Mouse (Mus musculus) right cerebral cortex, adult 18-20 months (tissue): ENCODE data around the gene Polr2e.

Source experiments
- DNase-seq: peaks from one replicate; pipeline ENCODE4 v3.0.0; 2022; ENCODE audit warnings: mixed read lengths

The Polr2e gene

GRCm38 (mm10) chr10:80039559-80039979 lies at the start of gene Polr2e:
Polr2e (minus strand) TSS chr10:80039795.
- DNase-seq, result peak; percentile 98

- no peak for DNase-seq
Measured at GRCm38 (mm10) chr10:80089146-80089545, 49.6 kb upstream of the Polr2e start.

DNA sequence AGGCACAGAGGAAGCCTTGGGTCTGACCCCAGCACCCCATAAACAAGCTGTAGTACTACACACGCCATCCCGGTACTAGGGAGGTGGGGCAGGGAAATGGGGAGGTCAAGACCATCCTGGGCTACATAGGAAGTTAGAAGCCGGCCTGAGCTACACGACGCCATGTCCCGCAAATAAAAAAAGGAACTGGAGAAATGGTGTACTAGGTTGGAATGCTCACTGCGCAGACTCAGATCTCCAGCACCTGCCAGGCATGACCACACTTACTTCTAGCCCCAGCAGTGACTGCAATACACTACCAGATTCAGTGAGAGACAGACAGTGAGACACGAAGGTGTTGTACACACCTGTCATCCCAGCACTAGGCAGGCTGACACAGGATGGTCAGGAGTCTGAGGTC lies 47.9 kb upstream of the Polr2e start:
- no peak for DNase-seq

DNA sequence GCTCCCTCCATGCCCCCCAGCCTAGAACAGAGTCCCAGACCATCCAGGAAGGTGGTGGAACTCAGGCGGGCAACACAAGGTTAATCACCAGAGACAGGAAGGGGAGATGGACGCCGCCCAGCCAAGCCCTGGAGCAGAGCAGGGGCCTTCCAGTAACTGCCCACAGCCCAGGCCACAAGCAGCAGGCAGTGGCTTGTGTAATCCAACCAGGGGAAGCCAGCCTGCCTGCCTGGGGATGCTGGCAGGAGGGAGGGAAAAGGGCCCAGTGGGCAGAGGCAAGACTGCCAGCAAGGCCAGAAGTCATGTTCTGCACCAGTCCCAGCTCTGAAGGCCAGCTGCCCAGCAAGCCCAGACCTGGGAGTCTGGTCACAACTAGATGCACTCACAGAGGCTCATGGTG lies 47.3 kb upstream of the Polr2e start:
- no peak for DNase-seq

DNA sequence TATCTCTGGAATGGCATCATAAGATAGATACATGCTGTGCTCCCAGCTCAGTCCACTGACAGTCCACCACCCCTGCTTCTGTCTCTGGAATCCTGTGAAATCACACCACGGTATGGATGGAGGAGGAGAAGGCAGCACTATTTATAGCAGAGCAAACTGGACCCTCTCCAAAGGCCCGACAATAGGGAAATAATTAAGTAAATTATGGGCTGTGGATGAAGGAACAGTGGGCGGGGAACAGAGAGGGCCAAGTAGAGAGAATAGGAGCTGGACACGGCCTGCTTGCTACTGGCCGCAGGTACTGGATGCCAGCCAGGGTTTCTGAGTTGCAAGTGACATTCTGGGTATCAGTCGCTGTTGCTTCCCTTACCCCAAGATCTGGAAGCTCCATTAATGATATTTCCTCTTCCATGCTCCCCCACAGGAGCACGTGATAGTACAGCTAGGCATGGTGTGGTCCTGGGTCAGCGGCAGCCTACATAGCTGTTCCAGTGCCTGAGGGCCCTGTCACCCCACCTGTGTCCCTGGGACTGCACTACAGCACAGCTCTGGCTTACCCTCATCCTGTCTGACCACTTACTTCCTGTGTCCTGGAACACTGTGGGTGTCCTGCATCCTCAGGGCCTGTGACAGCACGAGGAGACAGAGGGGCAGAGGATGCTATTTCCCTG lies 45.4 kb upstream of the Polr2e start:
- DNase-seq, result peak; percentile 31

- no peak for DNase-seq
Measured at GRCm38 (mm10) chr10:80081075-80081474, 41.5 kb upstream of the Polr2e start.

DNA sequence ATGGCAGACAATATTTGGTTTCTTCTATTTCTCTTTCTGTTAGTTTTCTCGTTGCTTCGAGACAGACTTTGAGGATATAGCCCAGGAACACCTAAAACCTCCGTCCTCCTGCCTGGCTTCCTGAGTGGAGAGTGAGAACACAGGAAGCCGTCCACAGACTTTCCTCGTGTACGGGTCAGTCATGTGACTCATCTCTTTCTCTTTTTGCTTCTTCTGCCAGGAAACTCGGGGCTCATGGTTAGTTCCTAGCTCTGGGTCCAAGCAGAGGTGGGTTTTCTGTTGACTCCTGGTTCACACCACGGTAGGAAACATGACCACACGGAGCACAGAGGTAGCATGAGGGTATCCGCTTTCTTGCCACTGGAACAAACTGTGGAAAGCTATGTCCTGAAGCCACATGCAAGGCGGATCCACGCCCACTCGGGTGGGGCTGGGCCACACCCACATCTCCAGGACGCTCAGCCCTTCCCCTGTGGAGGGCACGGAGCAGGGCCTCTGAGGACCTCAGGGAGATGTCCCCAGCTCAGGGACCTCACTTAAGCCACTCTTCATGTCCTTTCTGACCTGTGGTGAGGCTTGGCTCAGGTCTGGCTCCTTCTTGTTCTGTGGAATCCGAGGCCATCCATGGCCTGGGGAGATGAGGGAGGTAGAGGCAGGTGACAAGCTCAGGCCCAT lies 40.9 kb upstream of the Polr2e start:
- no peak for DNase-seq

DNA sequence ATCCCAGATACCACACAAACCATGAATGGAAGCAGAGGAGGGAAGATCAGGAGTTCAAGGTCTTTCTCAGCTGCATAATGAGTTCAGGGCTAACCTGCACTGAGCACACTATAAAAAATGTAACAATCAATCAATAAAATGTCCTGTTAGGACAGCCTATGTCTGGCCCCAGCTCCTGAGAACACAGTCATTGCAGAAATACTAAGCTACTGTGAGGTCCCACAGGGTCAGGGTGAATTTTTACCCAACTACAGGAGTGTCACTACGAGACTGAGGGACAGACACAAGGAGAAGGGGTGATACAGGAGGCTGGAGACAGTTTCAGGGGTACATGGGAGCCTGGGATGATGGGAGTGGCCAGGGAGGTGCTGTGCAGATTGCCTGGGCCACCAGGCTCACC lies 38.8 kb upstream of the Polr2e start:
- DNase-seq, result no peak

DNA sequence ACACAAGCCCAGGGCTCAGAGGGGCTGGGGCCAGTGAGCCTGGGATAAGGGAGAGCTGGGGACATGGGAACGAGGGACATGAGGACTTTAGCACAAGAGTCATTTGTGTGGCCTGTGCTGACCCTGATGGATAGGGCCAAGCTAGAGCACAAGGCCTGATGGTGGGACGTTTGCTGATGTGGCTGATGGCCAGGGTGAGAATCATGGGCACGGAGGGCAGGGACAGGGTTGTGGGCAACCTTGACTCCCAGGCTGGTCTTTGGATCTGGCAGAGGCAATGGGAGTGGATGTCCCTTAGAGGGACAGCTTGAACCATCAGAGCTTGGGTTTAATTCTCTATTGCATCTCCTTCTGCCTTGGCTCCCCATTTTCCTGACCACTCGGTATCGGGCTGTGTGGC lies 37.7 kb upstream of the Polr2e start:
- no peak for DNase-seq

DNA sequence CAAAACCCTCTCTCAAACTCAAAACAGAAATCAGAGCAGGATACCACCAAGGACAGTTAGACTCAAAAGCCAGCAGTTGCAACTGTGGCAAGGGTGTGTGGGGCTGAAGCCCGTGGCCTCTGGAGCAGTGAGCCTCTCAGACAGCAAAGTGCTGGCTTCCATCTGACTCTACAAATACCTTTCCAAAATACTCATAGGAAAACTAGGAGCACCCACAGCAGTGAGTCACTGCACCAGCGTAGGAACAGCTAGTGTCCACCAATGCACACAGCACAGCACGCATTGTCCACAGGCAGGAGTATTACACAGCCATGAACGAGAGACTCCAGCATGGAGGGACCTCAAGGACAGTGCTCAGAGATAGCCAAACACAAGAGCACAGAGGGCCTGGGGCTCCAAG lies 36.8 kb upstream of the Polr2e start:
- DNase-seq, result no peak

DNA sequence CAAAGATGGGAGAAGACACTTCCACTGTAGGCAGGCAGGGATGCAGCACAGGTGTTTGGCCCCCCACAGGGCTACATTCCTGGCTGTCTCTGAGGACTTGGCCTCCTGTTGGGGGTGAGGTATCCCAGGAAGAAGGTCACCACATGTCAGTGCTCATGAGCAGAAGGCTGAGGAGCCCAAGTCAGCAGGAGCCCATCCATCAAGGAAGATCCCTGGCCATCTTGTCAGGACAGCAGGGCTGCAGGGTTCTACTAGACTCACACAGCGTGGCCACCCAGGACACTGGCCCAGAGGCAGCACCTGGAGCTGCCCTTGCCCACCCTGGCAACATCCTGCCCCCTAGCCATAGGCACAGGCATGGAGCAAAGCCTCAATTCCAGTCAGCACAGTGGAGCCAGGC lies 36.3 kb upstream of the Polr2e start:
- no peak for DNase-seq

DNA sequence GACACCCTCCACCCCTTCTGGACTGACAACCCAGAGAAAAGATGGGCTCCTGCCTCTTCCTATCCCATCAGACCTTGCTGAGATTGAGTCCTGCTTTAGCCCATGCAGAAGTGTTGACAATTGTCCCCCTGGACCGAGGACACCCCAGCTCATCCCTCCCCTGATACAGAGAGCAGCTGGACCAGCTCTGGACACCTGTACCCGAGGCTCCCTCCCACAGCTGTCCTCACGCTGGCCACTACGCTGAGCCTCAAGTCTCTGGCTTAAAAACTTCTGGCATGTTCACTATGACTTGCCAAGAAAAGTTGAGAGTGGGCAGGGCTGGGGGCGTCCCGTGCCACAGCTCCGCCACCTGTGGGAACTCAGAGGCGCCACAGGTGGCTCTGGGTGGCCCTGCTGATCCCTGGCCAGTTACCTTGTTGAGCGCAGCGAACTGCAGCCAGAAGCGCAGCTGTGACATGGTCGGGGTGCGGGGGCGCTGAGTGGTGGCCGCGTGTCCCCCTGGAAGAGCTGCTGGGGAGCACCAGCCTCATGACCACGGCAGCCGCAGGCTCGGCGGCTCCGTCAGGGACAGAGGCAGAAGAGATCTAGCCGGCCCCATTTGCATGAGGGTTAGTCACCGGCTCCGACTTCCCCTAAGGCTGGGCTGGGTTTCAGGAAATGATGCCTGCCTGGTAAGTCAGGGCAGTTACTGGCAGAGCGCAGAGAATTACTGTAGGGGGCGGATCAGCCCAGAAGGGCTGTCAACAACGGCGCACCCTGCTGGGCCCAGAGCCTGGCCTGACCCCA lies 35.4 kb upstream of the Polr2e start:
- peak; percentile 67 for DNase-seq

DNA sequence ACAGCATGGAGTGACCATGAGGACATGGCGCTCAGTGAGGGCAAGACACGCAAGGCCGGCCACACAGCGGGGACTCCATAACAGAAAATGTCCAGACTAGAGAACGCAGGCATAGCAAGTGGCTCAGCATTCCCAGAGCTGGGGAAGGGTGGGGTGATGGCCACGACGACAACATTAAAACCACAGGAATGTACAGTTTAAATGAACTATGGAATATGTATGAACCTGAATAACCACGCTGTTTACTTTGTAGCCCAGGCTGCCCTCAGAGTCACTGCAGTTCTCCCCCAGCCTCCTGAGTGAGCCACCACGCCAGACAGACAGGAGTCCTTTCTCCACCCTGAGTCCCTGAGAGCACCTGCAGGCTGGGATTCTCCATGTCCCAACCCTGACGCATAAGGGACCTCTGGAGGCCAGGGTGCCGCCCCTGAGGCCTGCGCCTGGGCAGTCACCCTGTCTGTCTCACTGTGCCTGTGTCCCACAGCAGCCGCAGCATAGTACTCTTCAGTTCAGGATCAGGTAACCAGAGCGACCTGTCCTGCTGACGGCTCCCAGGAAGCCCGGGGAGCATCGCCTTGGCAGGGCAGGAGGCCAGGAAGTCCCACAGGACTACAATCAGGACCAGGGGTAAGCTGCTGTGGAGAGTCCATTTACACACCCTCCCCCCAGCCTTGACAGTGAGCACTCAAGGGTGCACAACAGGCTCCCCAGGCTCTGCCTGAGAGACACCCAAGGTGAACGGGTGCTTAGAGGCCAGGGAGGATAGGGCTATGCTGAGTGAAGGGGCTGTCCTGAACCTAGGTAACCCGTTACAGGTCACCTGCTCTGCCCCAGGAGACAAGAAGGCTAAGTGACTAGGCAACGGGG lies 33.3 kb upstream of the Polr2e start:
- no peak for DNase-seq

GRCm38 (mm10) chr10:80071516-80071900 lies 31.9 kb upstream of the Polr2e start:
- no peak for DNase-seq

DNA sequence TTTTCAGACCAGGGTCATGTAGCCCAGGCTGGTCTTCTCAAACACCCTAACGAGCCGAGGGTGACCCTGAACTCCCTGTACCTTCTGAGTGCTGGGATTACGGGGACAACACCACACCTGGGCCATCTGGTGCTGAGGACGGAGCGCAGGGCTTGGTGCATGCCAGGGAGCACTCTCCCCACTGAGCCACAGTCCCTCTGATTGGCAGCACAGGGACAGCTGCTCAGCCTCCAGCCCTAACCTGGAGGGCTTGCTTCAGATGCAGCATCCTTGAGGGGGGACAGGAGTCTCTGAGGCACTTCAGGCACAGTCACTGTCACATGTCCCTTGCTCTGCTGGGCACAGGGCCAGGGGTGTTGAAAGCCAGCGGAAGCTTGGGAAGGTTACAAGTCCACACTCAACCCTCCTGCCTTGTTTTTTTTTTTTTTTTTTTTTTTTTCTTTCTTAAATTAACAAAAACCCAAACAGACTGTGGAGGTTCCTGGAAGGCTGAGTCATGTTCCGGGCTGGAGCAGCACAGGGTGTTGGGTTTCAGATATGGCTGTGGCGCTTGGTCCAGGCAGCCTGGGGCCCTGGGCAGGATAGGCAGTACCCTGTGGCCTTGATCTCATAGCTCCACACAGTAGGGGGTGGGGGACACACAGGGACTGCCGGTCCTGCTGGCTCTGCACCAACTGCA lies 31.4 kb upstream of the Polr2e start:
- DNase-seq, result peak; percentile 79

- DNase-seq, result no peak
Measured at GRCm38 (mm10) chr10:80069948-80070450, 30.4 kb upstream of the Polr2e start.

DNA sequence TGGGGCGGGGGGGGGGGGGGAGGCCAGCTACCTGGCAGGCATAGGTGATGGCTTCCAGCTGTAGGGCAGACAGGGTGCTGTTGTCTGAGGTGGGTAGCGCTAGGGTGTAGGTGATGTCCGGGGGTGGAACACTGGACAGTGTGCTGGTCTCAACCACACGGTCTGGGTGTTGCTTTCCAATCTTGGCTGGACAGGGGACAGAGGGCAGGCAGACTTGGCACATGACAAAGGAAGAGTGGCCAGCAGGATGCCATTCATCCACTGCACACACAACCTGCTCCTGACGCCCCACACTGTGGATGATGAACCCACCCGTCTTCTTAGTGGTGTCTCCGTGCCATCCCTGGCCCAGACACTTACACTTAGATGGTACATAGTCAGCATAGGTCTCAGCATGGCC lies 29.7 kb upstream of the Polr2e start:
- no peak for DNase-seq

DNA sequence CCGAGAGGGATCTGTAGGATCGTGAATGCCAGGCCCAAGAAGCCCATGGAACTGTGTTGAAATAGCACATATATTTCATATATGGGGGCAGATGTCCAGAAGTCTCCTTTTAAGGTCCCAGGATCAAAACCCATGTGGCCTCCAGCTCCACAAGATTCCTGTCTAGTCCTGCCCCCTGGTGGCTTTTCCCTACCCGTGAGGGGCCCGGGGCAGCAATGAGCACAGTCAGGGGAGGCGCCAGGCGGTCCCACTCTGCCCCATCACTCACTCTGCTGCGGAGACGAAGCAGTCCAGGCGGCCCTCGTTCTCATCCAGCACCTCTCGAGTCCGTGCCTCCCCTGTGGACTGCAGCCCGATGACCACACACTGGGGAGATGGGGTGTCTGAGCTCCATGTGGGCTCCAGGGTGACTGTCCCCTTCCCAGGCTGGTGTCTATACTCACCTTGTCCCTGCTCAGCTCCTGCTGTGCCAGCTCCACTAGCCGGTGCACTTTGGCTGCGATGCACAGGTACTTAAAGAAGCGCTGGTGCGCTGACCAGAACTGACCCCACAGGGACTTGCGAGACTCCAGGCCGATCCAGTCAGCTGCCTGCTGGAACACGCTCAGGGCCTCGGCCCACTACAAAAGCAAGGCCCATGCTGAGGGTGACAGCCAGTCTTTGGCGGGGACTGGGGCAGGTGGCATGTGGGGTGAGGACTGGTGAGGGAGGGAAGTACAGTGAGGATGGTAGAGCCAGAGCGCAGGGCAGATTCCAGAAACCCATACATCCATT lies 24.5 kb upstream of the Polr2e start:
- no peak for DNase-seq

GRCm38 (mm10) chr10:80063104-80063503 lies 23.5 kb upstream of the Polr2e start:
- peak; percentile 28 for DNase-seq

GRCm38 (mm10) chr10:80057683-80058326 lies 18.2 kb upstream of the Polr2e start:
- peak; percentile 44 for DNase-seq
